Mouse (Mus musculus) neutrophil, adult 5-6 weeks (primary cell): ENCODE data around the gene Pax3. TPM values are rescaled to one million over a fixed set of nuclear protein-coding genes. Genes with fewer than 3 reads are reported as not detected.

Source experiments
- ATAC-seq: fragments of 151-379, 151-347 bp; 2 replicates; pipeline ENCODE4 v1.8.0; 2017; ENCODE audit warnings: mild to moderate bottlenecking, moderate TSS enrichment; ENCODE audit not compliant: insufficient number of reproducible peaks, poor library complexity, low FRiP score, severe bottlenecking; ENCODE audit errors: extremely low read depth
- total RNA-seq: library from RNA; stranded (forward); fragments of 200-1000 nt; gene quantifications from 2 replicates; pipeline ENCODE4 v1.2.3, GENCODE M21; 2017

Gene Pax3
- total RNA-seq, 1 experiment from 2014 or later, result not detected

DNA sequence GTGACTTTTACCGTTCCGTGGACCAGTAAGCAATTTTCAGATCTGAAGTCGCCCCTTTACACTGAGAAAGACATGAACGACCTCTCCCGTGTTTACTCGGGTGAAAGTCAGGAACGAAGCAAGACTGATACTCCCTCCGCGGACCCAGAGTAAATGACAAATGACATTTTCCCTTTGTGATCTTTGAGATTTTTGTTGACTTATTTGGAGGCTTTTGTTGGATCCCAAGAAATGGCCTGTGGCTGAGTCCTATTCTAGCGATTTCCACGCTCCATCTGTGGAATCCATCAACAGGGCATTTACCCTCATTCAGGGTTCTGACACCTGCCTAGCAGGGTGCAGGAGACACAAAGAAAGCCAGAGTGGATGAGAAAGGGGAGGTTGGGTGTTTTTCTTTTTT lies 57.6 kb downstream of the Pax3 start:
- no peak for ATAC-seq

DNA sequence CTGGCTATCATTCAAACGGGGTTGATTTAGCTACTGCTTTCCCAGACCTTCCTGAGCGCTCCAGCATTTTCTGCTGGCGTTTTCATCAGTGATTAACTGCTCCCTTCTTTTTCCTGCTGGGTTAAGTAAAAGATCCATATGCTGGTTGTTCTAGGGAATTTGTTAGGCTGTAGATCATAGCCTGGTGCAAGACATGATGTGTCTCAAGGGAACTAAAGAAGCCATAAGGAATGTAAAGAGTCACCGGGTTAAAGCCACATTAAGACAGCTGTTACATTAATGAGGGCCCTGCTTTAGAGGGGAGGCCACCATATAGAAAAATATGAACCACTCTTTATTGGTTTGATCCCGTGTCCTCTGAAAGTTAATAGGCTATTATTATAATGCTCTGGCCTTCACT lies 67.7 kb downstream of the Pax3 start:
- no peak for ATAC-seq

DNA sequence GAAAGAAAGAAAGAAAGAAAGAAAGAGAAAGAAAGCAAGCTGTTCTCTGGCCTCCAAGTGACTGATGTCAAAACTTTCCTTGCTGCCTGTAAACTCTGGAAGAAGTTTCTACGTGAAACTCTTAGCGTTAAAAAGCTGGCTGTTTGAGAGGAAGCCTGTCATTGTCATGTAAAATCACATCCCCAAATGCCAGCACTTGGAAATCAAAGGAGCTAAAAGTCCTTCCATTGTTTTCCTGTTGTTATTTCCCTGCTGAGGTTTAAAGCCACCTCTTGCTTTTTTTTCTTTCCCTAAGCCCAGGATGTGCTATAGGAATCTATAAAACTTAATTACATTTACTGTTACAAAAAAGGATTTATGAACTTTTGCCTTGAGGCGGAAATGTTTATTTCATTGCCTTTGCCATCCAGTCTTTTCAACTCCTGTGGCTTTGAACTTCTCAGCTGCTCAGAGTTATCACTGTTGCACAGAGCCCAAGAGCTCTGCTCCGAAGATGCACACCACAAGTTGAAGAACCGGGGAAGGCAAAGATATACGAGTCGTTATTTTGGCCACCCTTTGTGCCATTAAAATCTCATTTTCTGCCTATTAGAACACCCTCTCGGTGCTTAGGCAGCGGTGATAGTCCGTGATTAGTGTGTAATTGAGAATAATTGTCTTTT lies 76.9 kb downstream of the Pax3 start:
- no peak for ATAC-seq

- ATAC-seq, result no peak
Observed at GRCm38 (mm10) chr1:78116046-78116445, 80.9 kb downstream of the Pax3 start.

DNA sequence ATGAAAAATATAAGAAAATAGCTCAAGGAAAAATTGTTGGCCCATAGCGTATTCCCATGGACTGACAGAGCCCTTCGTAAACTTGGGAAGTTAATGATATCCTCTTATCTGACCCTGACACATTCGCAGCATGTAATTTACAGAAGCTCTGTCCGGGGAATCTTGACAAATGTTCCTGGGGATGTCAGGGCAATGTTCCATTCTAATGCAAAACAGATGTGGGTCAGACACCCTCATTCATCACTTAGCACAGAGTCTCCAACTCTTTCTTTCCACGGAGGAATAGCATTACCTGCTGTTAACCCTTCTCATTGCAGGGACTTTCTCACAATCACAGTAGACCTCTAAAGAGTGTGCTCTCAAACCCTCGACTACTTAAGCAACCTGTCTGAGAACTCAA lies 86.6 kb downstream of the Pax3 start:
- ATAC-seq, result no peak

DNA sequence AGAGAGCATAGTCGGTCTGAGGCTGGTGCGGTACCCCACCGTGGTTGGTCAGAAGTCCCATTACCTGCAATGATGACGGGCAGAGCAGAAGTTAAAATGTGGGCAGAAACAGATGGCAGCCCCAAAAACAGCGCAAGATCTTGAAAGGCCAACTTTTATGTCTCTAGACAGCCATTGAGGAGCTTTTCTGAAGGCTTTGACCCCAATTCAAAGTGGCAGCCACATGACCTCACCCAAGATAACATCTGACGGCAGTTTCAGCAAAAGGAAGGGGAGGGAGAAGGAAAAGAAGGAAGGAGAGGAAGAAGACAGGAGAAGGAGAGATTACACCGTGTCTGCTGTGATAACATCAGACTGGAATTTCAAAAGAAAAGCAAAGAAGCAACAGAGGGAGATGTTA lies 93.4 kb downstream of the Pax3 start:
- ATAC-seq, result no peak

DNA sequence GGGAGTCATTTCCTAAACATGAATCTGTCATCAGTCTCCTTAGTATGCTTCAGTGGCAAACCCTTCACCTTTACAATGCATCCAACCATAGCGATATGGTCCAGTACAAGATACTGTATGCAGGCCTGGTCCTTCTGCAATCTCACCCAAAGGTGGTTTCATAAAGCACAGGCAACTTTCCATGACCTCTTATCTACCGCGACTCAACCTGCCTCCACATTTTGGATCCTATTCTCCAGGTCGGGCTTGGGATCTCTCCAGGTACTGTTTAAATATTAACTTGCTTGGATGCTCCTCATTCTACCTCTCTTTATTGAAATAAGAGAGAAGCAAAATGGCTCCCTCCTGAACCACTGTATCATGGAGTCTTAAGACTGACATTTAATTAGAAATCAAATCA lies 103.3 kb downstream of the Pax3 start:
- ATAC-seq, result no peak

DNA sequence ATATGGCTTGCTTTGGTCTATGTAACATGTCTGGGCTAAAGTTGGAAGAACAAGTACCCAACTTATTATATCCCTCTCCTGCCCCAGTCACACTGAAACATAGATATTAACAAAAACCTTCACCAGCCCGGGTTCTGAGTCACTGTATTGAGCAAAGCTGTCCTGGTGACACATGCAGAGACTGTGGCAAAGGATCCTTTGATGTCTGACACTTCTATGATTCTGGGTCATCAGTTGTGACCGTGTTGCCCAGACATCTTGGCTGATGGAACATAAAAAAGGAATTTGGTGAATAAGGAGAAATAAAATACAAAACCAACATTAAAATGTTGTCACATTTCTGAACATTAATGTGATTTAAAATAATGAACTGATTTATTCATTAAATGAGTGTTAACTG lies 108.3 kb downstream of the Pax3 start:
- ATAC-seq, result no peak

DNA sequence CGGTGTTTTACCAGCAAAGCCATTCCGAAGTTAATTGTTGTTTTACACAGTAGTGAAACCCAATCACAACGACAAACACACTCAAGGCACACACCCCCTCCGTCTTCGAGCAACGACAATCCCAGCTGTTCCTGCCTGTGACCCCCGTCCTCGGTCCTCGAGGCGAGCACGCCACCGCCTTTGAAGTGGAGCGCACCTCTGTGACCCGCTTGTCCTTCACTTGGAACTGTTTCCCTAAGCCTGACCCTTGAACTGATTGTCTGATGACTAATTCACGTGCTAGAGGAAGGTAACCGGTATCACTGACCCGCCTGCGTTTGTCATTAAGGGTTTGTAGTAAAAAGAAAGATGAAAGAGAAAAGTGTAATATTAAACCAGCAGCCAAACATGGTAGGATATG lies 115.2 kb downstream of the Pax3 start:
- no peak for ATAC-seq

DNA sequence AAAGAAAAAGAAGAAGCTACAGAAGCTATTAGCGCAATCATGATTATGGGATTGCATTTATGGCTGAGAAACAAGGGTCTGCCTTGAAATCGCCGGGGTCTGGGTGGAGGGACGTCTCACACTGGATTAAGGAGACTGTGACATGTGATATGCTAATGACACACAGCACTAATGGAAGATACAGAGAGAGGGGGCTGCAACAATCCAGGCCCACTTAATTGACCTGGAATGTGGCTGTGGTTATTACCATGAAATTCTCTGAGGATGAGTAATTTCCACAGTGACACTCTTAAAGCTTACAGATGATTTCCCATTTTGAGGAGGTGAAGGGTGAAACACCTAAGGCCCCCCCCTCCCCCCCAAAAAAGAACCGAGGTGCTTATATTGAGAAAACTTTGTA lies 136.1 kb downstream of the Pax3 start:
- no peak for ATAC-seq

DNA sequence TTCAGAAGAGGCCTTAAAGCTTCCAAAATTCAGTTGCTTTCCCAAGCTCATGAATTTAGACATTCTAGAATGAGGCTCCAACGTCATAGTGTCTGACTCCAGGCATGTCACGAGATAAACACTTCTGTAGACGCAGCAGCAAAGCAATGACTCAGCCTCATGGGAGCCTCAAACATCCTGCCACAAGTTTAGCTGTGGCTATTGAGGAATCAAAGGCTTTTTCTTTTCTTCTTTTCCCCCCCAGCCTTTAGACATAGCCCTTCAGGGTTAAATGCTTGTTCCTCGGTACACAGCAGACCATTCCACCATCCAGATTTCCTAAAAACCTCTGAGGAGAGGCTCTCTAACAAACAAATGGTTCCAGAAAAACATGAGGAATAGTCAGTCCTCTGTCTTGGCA lies 139.0 kb downstream of the Pax3 start:
- no peak for ATAC-seq

DNA sequence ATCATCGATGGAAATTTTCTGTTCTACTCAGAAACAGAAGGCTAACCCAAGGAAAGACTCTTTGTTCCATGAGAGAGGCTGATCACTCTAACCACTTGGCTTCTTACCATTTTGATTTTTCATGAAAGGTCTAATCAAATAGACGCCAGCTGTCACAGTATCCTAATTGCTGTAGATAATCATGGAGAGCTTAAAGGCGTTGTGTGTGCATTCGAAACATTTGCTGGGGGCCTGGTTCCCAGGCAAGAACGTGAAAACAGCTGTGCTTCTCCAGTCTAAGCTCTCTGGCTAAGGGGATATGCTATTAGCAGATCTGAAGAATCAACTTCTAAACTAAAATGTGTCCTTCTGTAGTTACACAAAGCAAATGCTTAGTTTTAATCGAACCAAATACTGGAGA lies 143.3 kb downstream of the Pax3 start:
- ATAC-seq, result no peak

Other genes with a start within 250 kb of the Pax3 start
- gene Sgpp2, start 113.2 kb upstream of the Pax3 start, total RNA-seq, result 0.23 and 0.49 TPM in 2 replicates